Mouse (Mus musculus) heart, adult 2 months (tissue): ENCODE data around the gene Rxfp4. TPM values are rescaled to one million over a fixed set of nuclear protein-coding genes. Genes with fewer than 3 reads are reported as not detected.
A peak's percentile ranks its signal among the peaks of the same experiment; 100 is the strongest.

Experiments
- DNase-seq, 2 experiments: peaks; one replicate each; pipeline ENCODE4 v3.0.0; 2021
- H3K27ac ChIP-seq: fragments of 200-600 bp; 2 replicates; pipeline ENCODE4 v1.8.1; 2022
- H3K27me3 ChIP-seq: fragments of 200-500 bp; 2 replicates; pipeline ENCODE4 v1.6.1; 2012; ENCODE audit warnings: mild to moderate bottlenecking, low read length, inconsistent platforms, mixed read lengths; ENCODE audit not compliant: control insufficient read depth, insufficient read depth
- H3K36me3 ChIP-seq: fragments of 200-500 bp; 2 replicates; pipeline ENCODE4 v1.6.1; 2012; ENCODE audit warnings: low read length, inconsistent platforms; ENCODE audit not compliant: control insufficient read depth, insufficient read depth
- H3K4me1 ChIP-seq: fragments of 200-500 bp; 2 replicates; pipeline ENCODE4 v1.6.1; 2011; ENCODE audit warnings: low read length; ENCODE audit not compliant: control insufficient read depth, insufficient read depth
- H3K4me3 ChIP-seq: fragments of 200-600 bp; 2 replicates; pipeline ENCODE4 v1.8.1; 2022
- H3K79me2 ChIP-seq: fragments of 200-500 bp; replicated peaks from 2 replicates; pipeline ENCODE4 v1.6.1; 2012; ENCODE audit warnings: mild to moderate bottlenecking, inconsistent platforms, low read length, moderate library complexity, mixed read lengths; ENCODE audit not compliant: control insufficient read depth, insufficient read depth
- H3K9ac ChIP-seq: fragments of 200-500 bp; 2 replicates; pipeline ENCODE4 v1.6.1; 2012; ENCODE audit warnings: low read depth, mild to moderate bottlenecking, control low read depth, inconsistent platforms, low read length, mixed read lengths
- CTCF ChIP-seq: fragments of 200-600 bp; IDR thresholded peaks from 2 replicates; pipeline ENCODE4 v1.8.1; 2022; ENCODE audit warnings: antibody characterized with exemption, mild to moderate bottlenecking, moderate library complexity
- EP300 ChIP-seq: fragments of 200-500 bp; IDR thresholded peaks from 2 replicates; pipeline ENCODE4 v1.6.1; 2011; ENCODE audit warnings: low read depth, low read length, control low read depth; ENCODE audit not compliant: insufficient read depth
- POLR2A ChIP-seq: fragments of 200-500 bp; IDR thresholded peaks from 2 replicates; pipeline ENCODE4 v1.6.1; 2011; ENCODE audit warnings: mild to moderate bottlenecking, low read depth, low read length, control low read depth; ENCODE audit not compliant: insufficient read depth
- WGBS: fragments of 180-500 bp; shearing (Covaris S2); methylation state at CpG from one replicate; pipeline ENCODE4 v1.1.7; 2018; 5-methylcytosine and 5-hydroxymethylcytosine counted together
- intact Hi-C: fragments of 180-260 bp; cut with DNase I; formaldehyde crosslinking; loops from one replicate; pipeline ENCODE4 v1.15.1; 2025
- polyA plus RNA-seq: library from polyadenylated mRNA; depleted of rRNA; stranded (reverse); fragments of >200 nt; gene quantifications from 2 replicates; pipeline ENCODE4 v1.2.3, GENCODE M21; 2012
- total RNA-seq, 2 experiments: library from RNA; stranded (reverse); gene quantifications; 2 replicates each; pipeline ENCODE4 v1.2.3; 2021

Rxfp4 gene
- total and polyA plus RNA-seq, 3 experiments: not detected

GRCm38 (mm10) chr3:88649186-88649585, 3.8 kb downstream of the Rxfp4 start:
- Histone ChIP-seq H3K79me2 (no peaks in the 10 kb centered on the region), H3K9ac (no peak overlapping the region), H3K4me3 (no peak overlapping the region), H3K36me3 (no peaks in the 10 kb centered on the region), H3K4me1 (peaks cover 5% of the 10 kb centered on the region), H3K27me3 (no peaks in the 10 kb centered on the region), H3K27ac (no peak overlapping the region)
- peak; percentile 8 to 20 for DNase-seq
- intact Hi-C loops: no loop called here
- TF ChIP-seq EP300 (no peak), POLR2A (no peak)
- 61% methylated on average over 10 of the region's 10 CpGs for WGBS

- no peak overlapping the region for H3K4me3 ChIP-seq
- no peaks in the 10 kb centered on the region for H3K79me2 ChIP-seq
- no peak overlapping the region for H3K9ac ChIP-seq
- H3K27ac ChIP-seq: no peak overlapping the region
- intact Hi-C loops: no loop called here
- peak; percentile 3 to 17 for DNase-seq
- no peaks in the 10 kb centered on the region for H3K36me3 ChIP-seq
- 81% methylated on average over 12 of the region's 12 CpGs for WGBS
- no peaks in the 10 kb centered on the region for H3K27me3 ChIP-seq
- H3K4me1 ChIP-seq: peaks cover 3% of the 10 kb centered on the region; the same call in 1 of the 2 replicates
- no peak for TF ChIP-seq EP300
- no peak for TF ChIP-seq CTCF
- no peak for TF ChIP-seq POLR2A
These were observed 4.3 kb downstream of the Rxfp4 start for GRCm38 (mm10) chr3:88648452-88649168.

- H3K36me3 ChIP-seq: no peaks in the 10 kb centered on the region
- H3K27me3 ChIP-seq: no peaks in the 10 kb centered on the region
- intact Hi-C loops: no loop called here
- no peak overlapping the region for H3K9ac ChIP-seq
- DNase-seq: no peak
- peaks cover under 1% of the 10 kb centered on the region; the same call in 1 of the 2 replicates for H3K4me1 ChIP-seq
- no peak for TF ChIP-seq CTCF
- TF ChIP-seq EP300: no peak
- TF ChIP-seq POLR2A: no peak
- H3K79me2 ChIP-seq: no peaks in the 10 kb centered on the region
- no peak overlapping the region for H3K27ac ChIP-seq
- no peak overlapping the region for H3K4me3 ChIP-seq
- WGBS: 71% methylated on average over 14 of the region's 14 CpGs
These were observed 5.0 kb downstream of the Rxfp4 start for GRCm38 (mm10) chr3:88647779-88648413.

- no peak for TF ChIP-seq EP300
- TF ChIP-seq POLR2A: no peak
- TF ChIP-seq CTCF: no peak
- Histone ChIP-seq H3K4me1 (no peaks in the 10 kb centered on the region), H3K4me3 (no peak overlapping the region), H3K36me3 (no peaks in the 10 kb centered on the region), H3K9ac (no peak overlapping the region), H3K27me3 (no peaks in the 10 kb centered on the region), H3K79me2 (no peaks in the 10 kb centered on the region), H3K27ac (no peak overlapping the region)
- DNase-seq: no peak
- intact Hi-C loops: no loop called here
- 82% methylated on average over 3 of the region's 3 CpGs for WGBS
These were observed 5.9 kb downstream of the Rxfp4 start for GRCm38 (mm10) chr3:88647076-88647475.

- Histone ChIP-seq H3K4me3 (no peak overlapping the region), H3K27ac (no peak overlapping the region), H3K4me1 (no peaks in the 10 kb centered on the region), H3K36me3 (no peaks in the 10 kb centered on the region), H3K9ac (no peak overlapping the region), H3K27me3 (no peaks in the 10 kb centered on the region), H3K79me2 (no peaks in the 10 kb centered on the region)
- TF ChIP-seq EP300 (no peak), POLR2A (no peak), CTCF (no peak)
- intact Hi-C loops: no loop called here
- no peak for DNase-seq
- WGBS: 64% methylated on average over 6 of the region's 6 CpGs
These were observed 6.4 kb downstream of the Rxfp4 start for GRCm38 (mm10) chr3:88646426-88646995.

- no peak overlapping the region for H3K4me3 ChIP-seq
- H3K36me3 ChIP-seq: no peaks in the 10 kb centered on the region
- H3K27ac ChIP-seq: no peak overlapping the region
- H3K9ac ChIP-seq: no peak overlapping the region
- H3K4me1 ChIP-seq: no peaks in the 10 kb centered on the region
- TF ChIP-seq CTCF (no peak), POLR2A (no peak), EP300 (no peak)
- no peaks in the 10 kb centered on the region for H3K27me3 ChIP-seq
- peak in 1 of 2 experiments; percentile 17 for DNase-seq
- no peaks in the 10 kb centered on the region for H3K79me2 ChIP-seq
- 84% methylated on average over 12 of the region's 12 CpGs for whole genome bisulfite sequencing
- intact Hi-C loops: no loop called here
These were observed 7.0 kb downstream of the Rxfp4 start for GRCm38 (mm10) chr3:88645937-88646336.
